Mouse (Mus musculus) 3T3-L1 (cell line): Measurements from ENCODE around the gene Frmd4a.

Experiments used
- DNase-seq: peaks from one replicate; pipeline ENCODE4 v3.0.0-alpha.2; 2015; ENCODE audit warnings: low read depth, low spot score

Frmd4a gene

DNA sequence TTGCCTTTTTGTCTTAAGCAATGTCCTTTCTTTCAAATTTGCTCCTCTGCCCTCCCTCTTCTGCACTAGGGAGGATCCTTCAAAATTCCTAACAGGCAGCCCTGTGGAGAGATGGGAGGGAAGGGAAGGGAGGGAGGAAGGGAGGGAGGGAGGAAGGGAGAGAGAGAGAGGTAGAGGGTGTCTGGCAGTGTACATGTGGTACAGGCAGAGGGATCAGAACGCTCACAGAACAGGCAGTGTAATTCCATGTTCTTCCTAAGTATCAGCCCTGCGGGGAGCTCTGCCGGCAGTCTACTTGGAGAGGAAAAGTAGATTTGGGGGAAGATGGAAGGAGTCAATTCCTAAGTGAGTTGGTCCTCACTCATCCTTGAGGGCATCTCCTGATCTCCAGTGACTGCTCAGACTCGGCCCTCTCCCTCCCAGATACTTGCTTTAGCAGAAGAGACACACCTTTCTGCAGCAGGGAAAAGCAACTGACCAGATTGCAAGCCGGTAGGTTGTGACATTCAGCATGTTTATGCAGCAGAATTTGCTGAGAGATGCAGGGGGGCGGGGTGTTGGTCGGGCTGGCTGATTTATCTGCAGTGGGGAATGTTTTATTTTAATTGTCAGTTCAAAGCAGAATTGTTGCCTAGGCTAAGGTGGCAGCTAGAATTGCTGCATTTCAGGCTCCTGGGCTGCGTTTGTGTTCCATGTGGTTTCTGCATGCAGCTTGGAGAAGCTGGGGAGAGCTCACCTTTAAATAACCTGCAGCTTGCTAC lies at the start of gene Frmd4a:
TSS of gene Frmd4a (plus strand) at position 190 of the 761 bp plus-strand sequence.
- no peak for DNase-seq

DNA sequence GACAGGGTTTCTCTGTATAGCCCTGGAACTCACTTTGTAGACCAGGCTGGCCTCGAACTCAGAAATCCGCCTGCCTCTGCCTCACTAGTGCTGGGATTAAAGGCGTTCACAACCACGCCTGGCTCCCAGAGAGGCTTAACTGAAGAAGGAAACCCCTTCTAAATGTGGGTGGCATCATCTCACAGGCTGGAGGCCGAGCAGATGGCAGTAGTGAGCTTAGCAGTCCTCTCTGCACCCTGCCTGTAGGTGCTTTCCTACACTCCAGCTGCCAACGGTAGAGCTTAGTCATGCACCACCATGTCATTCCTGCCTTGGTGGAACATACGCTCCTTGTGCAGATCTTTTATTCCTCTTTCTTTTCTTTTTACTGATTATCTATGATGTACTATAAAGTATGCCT lies 28.6 kb upstream of the Frmd4a start:
- no peak for DNase-seq

DNA sequence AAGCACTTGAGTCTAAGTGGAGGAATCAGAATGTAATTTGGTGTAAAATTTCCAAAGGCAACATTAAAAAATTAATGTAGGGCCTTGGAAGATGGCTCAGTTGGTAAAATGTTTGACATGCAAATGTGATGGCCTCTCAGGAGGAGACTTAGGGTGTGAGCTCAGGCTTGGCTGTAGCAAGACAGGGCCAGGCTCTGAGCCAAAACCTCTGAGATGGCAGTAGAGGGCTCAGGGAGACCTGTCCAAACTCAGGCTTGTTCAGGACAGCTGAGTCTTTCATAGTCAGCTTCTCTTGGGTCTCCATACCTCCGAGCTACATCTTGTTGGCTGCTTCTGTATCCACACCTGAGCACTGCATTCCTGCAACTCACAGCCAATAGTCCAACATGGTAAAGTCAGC lies 27.1 kb upstream of the Frmd4a start:
- no peak for DNase-seq

DNA sequence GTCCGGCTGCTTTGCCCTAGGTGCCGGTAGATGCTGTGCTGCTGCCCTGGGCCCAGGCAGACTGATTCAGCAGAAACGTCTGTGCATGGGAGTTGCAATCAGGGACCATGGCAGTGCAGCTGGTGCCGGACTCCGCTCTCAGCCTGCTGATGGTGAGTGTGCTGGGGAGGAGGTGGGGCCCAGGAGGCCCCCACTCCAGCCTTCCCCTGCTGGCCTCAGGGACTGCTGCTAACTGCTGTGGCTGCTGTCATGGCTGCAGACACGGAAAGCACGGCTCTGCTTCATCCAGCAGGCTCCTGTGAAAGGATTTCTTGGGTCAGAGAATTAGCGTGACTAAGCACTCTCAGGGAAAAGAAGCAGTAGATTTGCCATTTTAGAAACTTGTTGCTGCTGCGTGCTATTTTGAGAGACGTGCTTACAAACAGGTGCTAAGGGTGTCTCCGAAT lies 937 bp downstream of the Frmd4a start:
- no peak for DNase-seq

DNA sequence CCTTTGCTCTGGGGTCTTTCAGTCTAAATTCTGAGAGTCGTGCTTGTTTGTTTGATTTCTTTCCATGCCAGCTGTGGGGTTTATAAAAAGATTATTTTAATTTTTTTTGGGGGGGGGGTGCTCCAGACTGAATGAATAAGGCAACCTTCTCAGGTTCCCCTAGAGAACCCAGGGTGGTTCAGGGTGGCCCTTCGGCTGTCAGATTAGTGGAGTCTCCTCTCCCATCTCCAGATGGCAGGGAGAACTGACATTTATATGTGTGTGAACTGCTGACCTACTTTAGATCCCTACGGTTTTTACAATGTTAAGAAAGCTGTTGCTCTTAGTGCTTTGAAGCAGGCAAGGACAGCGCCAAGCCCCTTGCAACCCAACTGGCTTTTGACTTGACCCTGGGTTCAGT lies 1.4 kb downstream of the Frmd4a start:
- no peak for DNase-seq

DNA sequence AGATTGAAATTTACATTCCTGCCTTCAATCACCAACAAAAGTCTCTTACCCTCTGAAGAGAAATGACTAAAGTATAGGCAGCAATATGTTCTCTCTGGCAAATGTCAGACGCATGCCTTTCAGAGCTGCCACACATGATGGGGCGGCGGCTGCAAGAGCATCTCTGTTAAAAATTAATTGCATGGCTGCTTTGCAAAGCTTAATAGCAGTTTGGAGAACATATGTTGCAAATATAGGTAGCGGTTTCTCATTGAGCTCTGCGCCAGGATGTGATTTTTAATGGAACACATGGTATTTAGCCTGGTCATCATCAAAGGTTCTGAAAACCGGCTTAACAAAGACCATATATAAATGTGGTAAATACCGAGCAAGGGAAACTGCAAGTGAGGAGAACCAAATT lies 7.4 kb downstream of the Frmd4a start:
- DNase-seq = no peak

DNA sequence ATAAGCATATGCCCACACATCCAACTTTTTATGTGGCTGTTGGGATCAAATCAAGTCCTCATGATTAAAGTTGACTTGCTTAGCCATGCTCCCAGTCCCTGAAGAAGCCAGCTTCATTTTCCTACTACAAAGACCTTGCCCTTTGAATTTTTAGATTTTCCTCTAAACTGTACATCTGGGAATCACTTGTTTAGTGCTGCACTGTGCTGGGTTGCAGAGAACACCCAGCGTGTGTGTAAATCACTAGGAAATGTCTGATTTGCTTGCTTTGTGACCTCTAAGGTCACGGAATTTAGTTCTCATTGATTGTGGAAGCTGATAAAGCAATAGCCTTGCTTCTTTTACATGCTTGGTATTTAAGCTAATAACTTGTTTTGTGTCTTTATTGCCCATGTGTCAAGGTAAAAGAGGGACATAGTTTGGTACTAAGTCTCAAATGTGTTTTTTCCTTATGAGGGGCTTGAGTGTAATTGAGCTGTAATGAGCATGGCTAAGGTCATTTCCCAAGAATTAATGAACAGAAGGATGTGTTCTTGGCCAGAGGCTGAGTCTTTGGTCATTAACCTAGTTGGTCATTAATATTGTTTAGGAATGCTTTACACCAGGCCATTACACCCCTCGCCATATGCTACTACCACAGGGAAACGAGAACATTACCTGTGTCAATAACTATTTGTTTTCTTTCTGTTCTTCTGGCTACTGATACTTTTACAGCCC lies 11.7 kb downstream of the Frmd4a start:
- DNase-seq = no peak

DNA sequence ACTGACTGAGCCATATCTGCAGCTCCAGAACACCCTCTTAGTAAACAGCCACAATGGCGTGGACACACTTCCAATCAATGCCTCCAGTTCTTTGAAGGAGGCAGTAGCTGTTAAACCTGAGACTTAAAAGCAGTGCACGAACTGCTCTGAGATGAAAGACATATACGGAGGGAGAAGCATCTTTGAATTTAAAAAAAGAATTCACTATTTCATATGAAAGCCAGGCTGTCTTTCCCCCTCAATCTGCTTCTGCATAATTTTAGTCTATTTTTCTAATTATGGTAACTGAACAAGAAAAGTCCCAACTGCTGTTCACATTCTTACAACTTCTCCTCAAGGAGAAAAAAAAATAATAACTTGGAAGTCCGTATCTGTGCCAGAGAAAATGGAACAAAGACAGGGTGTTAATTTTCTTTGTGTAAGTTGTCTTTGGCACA lies 18.7 kb downstream of the Frmd4a start:
- no peak for DNase-seq

DNA sequence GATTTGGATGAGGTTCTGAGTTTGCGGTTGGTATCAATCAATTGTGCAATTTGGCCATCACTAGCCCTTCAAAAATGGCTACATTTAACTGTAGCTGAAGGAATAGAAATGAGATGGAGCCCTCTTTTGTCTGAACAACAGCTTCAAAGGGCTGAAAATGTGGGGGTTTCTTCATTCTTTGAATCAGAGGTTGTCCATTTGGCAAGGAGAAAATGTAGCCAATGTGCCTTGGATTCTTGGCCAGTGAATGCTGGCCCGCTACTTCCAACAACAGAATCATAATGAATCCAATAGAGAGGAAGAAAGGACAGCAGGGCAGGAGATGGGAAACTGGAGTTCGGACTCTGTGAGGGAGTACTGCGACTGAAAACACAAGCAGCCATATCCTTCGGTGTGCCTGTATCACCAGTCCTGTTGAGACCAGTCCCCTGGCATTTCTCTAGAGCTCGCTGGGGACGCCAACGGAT lies 19.2 kb downstream of the Frmd4a start:
- DNase-seq = no peak

DNA sequence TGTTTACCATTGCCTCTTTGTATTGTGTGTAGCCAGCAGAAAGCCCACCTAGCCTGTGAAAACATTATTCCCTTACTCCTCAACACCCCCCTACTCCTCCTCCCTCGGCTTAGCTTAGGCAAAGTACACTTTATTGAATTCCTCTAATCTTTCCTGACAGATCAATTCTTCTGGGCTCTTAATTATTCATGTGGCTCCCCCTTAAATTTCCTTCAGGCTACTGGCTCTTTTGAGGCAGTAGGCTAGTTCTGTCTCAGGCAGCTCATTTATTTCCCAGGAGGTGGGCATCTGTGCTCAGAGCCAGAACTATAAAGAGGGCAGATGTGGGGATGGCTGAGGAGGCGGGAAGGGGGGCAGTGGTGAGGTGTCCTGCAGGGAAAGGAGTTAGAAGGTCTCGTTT lies 24.5 kb downstream of the Frmd4a start:
- DNase-seq = no peak

DNA sequence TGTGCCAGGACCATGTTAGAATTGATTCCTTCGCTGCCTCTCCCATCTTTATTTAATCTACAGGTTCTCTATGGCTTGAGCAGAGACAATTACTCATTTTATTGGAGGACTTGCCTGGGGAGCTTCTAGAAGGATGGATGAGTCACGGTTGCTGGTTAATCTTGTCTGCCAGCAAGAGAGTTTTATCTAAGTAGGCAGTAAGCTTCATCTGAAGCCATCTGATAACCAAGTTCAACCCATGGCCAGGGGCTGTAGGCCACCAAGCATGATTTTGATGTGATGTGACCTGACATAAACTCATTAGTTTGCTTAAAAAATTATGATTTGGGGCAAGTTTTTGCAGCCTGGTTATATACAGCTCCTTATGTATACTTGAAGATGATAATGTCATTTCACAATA lies 38.0 kb downstream of the Frmd4a start:
- DNase-seq = no peak

DNA sequence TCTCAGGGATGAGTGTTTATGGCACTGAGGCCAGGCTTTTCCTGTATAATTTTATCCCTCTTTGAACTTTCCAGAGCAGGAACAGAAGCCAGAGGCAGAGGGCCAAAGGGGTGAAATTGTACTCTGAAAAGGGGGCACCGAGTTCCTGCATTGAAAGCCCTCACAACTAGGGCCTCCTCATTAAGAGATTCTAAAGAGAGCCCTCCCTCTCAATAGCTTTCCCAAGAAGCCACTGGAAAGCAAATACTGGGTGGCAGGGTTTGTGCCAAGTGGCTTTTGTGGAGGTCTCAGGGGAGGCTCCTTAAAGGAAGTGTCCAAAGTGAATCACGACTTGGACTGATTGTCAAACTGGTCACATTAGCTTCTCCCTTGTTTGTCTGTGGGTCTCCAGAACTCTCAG lies 43.2 kb downstream of the Frmd4a start:
- DNase-seq = no peak

DNA sequence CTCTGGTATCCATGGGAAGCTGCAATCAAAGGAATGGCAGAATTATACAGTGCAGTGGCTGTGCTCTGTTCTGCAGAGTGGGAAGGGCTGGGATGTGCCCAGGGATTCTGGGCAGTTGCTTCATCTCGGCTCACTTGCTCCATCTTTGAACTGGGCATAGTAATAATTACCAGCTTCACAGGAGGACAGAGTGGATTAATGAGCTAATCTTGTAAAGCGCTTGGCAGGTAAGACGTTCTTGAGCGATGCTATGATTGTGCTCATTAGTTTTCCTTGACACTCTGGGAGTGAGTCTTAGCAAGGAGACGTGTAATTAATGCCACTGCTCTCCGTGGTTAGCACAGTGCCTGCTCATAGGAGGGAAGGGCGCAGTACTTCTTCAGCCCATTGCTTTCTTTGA lies 54.3 kb downstream of the Frmd4a start:
- no peak for DNase-seq

DNA sequence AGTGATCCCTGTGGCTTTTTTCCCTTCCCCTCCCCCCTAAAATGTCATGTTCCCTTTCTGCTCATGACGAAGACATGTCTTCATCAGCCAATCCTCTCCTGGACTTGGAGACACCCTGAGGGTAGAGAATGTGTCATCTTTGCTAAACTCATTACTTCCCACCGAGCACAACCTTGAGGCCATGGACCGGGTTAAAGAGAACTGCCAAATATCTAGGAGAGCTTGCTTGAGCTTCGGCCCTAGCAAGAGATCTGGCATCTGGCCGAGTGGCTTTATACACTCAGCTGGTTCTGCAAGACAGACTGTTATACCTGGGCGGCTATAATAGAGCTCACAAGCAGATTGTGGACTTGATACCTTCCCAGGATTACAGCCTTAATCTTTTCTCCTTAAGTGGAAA lies 66.4 kb downstream of the Frmd4a start:
- DNase-seq = no peak

DNA sequence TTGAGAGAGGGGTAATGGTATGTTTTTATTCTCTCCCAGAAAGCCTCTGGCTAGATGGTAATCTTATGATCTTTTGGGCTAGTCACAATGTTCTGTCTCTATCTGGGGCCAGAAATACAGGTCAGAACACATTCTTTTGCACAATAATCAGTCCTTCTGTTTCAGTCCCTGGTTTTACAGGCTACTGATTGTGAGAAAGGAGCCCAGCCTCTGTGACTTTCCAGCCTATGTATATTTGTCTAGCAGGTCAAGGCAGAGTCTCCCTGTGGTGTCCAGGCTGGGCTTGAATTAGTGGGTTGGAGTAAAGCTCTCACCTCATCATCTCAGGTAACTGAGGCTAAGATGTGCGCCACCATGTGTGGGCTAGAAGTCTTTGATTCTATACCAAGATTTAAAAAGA lies 80.1 kb downstream of the Frmd4a start:
- no peak for DNase-seq

DNA sequence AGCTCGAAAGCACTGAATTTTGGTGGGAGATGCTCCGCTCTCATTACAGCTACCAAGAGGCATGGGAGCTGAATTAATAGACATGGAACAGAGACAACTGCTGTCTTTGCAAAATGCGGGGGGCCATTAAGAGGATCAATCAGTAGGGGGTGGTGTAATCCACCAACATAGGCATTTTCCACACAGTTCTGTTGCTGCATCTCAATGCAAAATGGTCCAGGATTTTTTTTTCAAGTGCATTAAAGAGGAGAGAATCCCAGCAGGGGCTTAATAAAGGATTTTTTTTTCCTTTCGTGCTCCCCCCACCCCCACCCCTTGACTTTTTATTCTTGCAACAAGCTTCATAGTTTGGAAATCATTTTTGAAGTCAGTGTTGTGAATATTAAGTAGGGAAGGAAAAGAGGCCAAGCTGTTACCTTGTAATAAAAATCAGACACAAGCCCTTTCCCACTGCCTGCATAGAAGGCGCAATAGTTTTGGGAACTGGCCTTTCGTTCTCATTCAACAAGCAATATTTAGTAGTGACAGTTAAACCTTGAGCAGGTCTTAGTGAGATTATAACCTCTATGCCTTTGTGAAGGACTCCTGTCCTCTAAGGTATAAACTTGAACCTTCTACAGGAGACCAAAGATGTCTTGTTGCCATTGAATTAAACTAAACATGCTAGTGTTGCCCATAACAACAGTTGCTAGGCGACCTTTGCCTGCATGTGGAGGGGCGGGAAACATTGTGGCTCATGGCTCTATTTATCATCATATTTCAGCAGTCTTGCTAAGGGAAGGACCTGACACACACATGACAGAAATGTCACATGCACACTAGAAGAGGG lies 81.6 kb downstream of the Frmd4a start:
- no peak for DNase-seq

DNA sequence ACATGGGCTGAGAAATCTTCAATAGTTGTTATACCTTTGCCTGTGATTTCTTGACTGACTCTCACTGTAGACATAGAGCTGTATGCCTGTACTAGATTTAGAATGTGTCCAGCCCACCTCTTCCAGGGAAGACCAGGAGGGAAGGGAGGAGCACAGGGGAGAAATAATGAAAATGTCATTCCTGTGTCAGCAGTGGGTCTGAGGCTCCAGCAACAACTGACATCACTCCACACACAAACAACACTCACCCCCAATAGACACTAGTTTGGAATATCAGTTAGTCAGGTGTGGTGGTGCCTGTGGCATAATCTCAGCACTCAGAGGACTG lies 82.2 kb downstream of the Frmd4a start:
- no peak for DNase-seq

DNA sequence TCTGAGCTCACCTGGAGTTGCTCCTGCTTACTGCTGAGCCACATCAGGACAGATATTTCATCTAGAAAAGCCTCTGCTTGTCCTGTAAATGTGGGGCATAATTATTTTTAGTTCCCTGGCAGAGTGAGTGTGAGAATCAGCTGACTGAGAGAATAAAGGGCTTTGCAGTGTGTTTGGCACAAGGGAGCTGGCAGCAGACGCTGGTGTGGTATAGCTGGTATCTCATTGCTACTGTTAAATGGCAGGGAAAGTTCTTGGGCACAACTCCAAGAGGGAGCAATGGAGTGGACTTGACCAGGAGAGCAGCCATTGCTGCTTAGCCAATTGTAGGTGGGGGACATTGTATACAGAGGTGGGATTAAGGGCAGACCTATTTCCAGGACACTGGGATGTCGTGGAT lies 83.9 kb downstream of the Frmd4a start:
- no peak for DNase-seq

DNA sequence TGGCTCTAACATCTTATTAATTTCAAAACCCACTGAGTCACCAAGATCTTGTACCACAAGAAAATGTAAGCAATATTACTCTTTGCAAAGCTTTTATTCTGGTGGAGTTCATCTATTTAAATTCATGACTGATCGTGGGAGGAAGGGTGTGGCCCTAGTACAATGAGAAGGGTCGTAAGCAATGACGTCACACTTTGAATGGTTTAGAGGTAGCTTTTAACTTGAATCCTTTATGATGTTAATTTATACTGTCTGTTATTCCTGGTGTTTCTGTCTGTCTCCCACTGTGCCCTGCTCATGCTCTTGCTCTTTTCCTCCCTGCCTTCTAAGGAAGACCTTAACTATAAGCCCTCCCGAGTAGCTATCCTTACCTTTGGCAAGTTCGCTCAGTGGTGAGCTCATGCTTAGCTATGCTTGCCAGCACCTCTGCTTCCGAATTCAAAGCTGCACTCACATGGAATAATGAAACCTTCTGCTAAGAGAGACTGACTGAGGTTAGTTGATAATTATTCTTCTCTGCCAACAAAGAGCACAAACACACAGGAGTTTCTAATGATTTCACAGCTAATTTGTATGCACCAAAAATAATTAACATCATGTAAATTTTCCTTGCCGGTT lies 95.9 kb downstream of the Frmd4a start:
- DNase-seq = no peak

DNA sequence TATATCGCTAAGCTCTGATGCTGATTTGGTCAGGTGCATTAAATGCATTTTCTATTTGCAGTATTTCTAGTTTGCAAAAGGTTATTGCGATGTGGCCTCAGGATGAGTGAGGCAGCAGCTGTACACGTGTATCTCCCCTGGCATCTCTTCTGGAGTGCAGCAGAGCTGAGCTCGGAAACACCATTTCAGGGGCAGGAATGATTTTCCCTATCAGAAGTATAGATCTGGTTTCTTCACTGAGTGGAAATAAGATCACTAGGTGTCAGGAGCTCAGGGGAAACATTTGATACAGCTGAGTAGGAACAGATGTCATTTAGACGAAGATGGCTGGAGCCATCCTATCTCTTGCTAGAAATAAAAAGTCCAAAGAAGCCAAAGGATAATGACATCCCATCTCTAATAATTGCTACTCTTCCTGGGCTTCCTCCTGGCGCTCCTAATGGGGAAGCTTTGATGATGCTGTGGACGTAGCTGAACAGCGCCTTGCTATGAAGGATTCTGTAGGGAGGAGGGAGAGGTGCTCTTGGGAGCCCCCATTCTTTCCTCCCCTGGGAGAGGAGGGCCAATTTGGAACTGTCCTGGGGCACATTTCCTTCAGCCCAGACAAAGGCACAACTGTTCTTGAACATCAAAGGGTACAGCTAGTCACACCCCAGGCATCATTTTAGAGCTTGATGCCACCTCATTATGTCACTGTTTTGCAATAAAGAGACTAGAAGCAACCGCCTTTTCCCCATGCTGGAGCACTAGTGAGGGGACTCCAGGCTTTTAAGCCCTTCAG lies 102.4 kb downstream of the Frmd4a start:
- DNase-seq = no peak

DNA sequence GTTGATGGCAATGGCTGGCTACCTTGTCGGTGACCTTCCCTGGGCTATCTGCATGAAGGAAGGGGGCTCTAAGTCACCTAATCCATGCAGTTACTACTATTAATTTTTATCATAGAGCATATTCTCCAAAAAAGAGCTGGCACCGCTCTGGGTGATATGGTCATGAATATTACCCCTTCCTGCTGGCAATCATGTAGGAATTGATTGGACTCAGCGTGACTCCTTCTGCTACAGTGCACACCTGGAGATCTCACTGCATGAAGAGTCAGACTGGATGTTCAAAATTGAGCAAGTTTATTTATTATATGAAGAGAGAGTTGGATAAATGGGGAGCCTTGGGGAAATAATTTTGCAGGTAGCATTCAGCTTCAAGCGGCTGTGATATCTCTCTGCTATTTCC lies 113.7 kb downstream of the Frmd4a start:
- no peak for DNase-seq
